Mouse (Mus musculus) cerebellum, adult 9-11 months (tissue): ENCODE results near the gene Usp37.
A peak's percentile ranks its signal among the peaks of the same experiment; 100 is the strongest.

Source experiments
- DNase-seq: peaks from one replicate; pipeline ENCODE4 v3.0.0; 2022

Gene Usp37

GRCm38 (mm10) chr1:74452611-74453045 is 91.5 kb downstream of the Usp37 start:
- DNase-seq, result no peak

- no peak for DNase-seq
Observed at GRCm38 (mm10) chr1:74444538-74444937, 99.5 kb downstream of the Usp37 start.

GRCm38 (mm10) chr1:74439166-74439876 is 104.8 kb downstream of the Usp37 start:
- no peak for DNase-seq

- no peak for DNase-seq
Observed at GRCm38 (mm10) chr1:74437702-74438427, 106.2 kb downstream of the Usp37 start.

- DNase-seq, result no peak
Observed at GRCm38 (mm10) chr1:74435563-74435962, 108.5 kb downstream of the Usp37 start.

- DNase-seq, result no peak
Observed at GRCm38 (mm10) chr1:74434596-74434995, 109.5 kb downstream of the Usp37 start.

- no peak for DNase-seq
Observed at GRCm38 (mm10) chr1:74433220-74433619, 110.9 kb downstream of the Usp37 start.

- DNase-seq, result no peak
Observed at GRCm38 (mm10) chr1:74425845-74426244, 118.2 kb downstream of the Usp37 start.

GRCm38 (mm10) chr1:74423147-74423546 is 120.9 kb downstream of the Usp37 start:
- no peak for DNase-seq

GRCm38 (mm10) chr1:74419440-74419794 is 124.7 kb downstream of the Usp37 start:
- no peak for DNase-seq

GRCm38 (mm10) chr1:74418747-74419439 is 125.2 kb downstream of the Usp37 start:
- DNase-seq, result peak; percentile 30

- peak; percentile 54 for DNase-seq
Observed at GRCm38 (mm10) chr1:74415143-74415542, 128.9 kb downstream of the Usp37 start.

GRCm38 (mm10) chr1:74412711-74413110 is 131.4 kb downstream of the Usp37 start:
- DNase-seq, result no peak

- no peak for DNase-seq
Observed at GRCm38 (mm10) chr1:74411753-74412325, 132.2 kb downstream of the Usp37 start.

GRCm38 (mm10) chr1:74408589-74409504 is 135.2 kb downstream of the Usp37 start, which contains the start of gene Vil1:
Vil1 (plus strand) TSS chr1:74409376.
- DNase-seq, result no peak

- no peak for DNase-seq
Observed at GRCm38 (mm10) chr1:74404206-74404605, 139.9 kb downstream of the Usp37 start.

- no peak for DNase-seq
Observed at GRCm38 (mm10) chr1:74401015-74401702, 142.9 kb downstream of the Usp37 start.

GRCm38 (mm10) chr1:74400531-74400930 is 143.6 kb downstream of the Usp37 start:
- DNase-seq, result no peak

- peak; percentile 79 for DNase-seq
Observed at GRCm38 (mm10) chr1:74397919-74398451, 146.1 kb downstream of the Usp37 start.

GRCm38 (mm10) chr1:74397268-74397918 is 146.7 kb downstream of the Usp37 start:
- DNase-seq, result peak; percentile 97
